Mouse (Mus musculus) spleen, postnatal 4 days (tissue): ENCODE data around the gene Exoc4.
A peak's percentile ranks its signal among the peaks of the same experiment; 100 is the strongest.

Experiments
- DNase-seq, 2 experiments: peaks; one replicate each; pipeline ENCODE4 v3.0.0; 2022; ENCODE audit warnings: low spot score in 2 of 2

Exoc4 gene

DNA sequence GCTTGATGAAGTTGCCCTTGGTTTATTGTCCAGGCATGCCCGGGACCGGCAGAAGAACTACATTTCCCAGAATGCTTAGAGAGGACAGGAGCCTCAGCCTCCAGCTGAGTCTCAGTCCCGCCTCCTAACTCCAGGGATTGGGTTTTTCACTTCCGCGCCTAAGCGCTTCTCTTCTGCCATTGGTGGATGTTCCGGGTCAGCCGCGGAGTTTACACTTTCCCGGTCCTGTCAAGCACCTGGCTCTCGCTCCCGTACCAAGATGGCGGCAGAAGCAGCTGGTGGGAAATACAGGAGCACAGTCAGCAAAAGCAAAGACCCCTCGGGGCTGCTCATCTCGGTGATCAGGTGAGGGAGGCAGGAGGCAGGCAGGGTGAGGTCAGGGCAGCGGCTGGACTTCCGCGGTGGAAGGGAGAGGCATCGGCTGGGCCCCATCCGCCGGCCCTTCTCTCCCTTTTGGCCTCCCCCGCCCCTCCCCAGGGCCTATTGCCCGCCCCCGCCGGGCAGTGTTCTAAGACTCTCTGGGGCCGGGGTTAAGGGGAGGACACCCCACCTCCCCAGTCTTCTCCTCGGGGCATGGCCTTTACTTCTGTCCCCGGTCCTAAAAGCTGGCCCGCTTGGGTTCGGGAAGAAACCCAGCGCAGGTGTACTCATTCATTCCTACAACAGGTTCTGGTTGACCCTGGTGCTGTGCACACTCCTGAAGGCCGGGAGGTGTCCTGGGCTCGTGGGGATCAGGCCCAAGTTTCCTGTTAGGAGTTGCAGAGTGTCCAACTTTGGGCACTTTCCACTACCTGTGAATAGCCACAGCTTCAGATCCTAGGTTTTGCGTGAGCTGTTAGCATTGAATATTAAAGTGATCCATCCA lies at the start of gene Exoc4:
Gene Exoc4, plus strand, starts transcription at position 192 of the 865 bp plus-strand sequence.
- DNase-seq = peak; percentile 91 to 92

DNA sequence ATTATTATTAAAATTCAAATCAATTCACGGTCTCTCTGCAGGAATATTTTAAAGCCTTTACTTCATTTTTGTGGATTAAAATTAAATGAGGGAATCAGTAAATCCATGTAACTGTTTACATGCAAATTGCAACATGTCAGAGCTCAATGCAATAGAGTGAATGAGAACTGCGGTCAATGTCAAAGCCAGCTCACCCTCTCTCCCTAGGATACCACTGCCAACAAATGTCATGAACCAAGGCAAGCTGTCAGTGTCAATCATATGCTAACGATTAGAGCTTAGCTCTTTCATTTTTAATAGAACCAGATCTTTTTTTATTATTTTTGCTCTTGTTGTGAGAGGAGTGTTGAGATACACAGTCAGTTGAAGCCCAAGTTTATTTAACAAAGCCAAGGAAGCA lies 30.1 kb upstream of the Exoc4 start:
- DNase-seq = no peak

DNA sequence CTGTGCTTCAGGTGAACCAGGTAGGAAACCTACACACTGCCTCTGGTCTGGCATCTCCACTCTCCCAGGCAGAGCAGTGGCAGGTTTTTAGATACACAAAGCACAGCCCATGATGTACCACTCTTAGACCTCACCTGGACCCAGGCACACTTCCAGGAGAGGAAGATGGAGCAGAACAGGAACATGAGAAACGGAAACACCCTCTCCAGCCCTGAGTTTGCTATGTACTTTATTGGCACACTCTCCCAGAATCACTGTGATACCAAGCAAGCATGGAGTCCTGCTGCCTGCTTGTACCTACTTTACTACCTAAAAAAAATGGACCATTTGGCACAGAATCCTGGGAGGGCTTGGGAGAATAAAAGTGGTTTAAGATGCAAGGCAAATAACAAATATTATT lies 22.2 kb upstream of the Exoc4 start:
- DNase-seq = no peak

DNA sequence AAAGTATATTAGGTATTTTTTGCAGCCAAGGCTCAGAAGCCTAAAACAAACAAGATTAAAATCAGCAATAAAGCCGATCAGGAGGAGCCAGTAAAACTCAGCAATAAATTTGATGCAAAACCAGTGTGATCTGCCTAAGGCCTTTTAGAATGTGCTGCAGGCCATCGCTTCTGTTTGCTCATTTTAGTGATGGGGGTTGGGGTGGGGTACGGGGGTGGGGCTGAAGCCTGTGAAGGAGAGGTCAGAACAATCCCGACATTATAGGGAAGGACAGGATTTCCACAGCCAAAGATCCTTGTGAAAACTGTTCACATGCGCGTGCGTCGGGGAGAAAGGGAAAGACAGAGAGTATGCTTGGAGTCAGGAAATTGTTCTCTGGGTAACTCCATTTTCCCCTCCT lies 21.5 kb upstream of the Exoc4 start:
- DNase-seq = no peak

DNA sequence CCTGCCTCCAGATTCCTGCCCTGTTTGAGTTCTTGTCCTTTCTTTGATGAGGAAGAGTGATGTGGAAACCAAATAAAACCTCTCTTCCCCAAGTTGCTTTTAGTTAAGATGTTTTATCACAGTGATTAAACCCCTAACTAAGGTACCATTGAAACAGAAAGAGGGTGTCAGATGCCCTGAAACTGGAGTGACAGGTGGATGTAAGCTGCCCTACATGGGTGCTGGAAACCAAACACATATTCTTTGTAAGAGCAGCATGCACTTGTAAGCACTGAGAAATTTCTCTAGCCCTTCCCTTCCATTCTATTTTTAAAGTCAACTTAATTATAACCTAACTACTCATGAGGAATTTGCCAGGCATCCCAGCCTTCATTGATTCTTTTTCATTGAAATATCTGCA lies 7.6 kb upstream of the Exoc4 start:
- no peak for DNase-seq

DNA sequence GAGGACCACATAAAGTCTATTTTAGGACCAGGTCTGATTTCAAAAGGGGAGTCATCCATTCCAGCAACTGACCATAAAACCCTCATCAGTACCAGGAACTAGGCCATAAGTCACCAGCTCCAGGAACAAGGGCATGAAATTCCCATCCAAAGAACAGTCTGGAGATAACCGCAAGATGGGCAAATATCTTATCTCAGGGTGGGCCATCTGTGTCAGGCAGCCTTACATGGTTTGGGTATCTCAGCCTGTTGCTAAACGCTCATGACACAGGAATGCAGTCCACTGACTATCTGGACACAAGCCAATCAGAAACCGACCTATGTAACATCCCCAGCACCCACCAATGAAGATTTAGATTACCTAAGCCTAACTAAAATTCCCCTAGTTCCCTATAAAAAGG lies 4.3 kb upstream of the Exoc4 start:
- no peak for DNase-seq

DNA sequence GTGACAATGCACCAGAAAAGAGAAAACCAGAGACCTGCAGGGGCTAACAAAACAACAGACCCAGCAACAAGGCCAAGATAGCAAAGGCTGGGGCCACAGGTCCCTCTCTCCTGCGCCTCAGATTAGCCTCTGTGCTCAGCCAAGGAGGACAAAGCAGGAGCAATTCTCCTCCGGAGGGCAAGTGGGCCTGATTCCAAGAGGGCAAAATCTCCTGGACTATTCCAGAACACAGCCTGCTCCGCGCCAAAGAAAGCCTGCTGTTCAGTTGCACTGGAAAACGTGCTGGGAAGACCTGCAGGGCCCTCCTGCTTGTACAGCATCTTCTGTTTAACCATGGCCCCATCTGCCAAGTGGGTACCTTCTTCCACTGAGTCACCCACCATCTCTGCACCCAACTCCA lies 1.7 kb upstream of the Exoc4 start:
- peak in 1 of 2 experiments; percentile 50 for DNase-seq

DNA sequence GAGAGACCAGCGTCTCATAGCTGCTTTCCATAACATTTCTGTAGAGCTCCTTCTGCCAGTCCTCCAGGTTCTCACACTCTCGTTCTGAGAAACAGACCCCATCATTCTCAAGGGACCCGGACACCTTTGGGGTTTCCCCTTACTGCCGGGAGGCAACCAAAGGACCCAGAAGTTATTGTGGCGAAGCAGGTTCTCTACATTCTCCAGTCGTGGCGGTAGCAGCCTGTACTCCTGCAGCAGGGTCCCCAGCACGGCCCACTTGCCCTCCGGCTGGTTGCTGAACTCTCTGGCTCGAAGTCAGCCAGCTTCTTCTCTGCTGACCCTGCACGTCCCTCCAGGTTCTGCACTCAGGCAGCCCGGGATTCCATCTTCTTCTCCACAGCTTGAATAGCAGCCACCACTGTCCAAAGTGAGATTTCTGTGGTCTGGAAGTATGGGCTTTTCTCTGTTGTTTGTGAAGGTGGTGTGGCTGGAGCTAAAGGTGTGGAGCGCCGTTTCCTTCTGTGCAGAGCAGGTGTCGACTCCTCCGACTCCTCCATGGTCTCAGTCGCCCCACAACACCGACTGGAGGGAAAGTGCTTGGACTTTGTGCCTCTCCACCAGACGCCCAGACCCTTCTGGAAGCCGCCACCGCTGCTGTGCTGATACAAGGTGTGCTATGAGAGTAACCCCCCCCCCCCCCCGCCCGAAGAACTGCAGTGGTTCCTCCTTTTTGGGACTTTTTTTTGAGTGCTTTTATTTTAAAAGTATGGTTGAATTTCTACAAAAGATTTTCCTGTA lies 1.1 kb upstream of the Exoc4 start:
- peak in 1 of 2 experiments; percentile 54 for DNase-seq

DNA sequence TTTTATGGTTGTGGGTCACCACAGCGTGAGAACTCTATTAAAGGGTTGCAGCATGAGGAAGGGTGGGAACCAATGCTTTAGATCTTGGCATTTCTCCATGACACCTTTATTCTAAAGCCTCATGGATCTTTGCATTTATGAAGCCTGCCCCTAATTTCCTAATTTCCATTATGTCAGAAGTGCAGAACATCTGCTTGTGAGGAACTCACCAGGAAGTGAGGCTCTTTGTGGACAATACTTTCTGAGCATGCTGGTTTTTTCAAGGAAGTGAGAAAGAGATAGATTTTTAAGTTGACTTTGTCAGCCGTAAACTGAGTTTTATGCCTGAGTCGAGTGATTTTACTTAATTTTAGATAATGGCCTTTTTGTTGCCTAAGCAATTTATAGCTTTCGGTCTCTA lies 7.8 kb downstream of the Exoc4 start:
- no peak for DNase-seq

DNA sequence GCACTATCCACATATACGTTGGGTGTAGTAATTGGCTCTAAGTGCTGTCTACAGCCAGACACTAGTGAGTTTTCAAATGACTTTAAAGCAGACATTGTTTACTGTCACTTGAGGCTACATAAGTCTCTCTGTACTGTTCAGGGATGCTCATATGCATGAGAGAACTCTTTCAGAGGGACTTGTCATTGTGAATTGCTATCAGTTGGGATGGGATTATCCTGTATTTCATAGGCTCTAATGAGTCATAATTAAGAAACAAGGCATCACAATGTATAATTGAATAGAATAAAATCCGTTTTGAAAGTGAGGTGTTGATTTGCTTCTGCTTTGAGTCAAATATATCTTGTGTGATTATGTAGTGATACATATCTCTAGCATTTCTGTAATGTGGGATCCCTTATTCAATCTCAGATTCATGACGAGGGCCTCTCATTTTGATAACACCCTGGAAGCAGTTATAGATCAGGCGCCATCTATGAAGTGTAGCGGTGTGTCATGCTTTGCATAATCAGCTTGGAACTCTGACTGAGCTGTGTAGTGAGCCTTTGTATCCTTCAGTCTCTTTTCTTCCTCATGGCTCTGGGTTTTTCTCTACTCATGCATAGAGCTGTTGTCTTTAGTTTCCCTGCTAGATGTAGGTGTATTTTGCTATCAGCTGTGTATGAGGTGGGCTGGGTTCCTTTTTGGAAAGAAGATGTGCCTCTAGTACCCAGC lies 8.3 kb downstream of the Exoc4 start:
- no peak for DNase-seq

DNA sequence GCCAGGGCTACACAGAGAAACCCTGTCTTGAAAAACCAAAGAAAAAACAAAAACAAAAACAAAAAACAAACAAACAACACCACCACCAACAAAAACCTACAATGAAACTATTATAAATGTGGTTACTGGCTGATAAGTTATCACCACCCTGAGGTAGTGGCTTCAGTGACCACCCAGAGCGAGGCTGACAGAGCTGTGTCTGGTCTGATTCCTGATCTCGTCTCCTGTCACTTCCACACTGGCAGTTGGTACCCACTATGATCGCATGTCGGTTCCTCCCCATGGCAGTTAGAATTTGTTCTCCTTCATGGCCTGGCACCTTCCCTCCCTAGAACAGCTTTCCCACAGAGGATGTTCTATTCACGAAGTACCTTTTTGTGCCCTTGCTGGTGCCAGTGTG lies 11.0 kb downstream of the Exoc4 start:
- no peak for DNase-seq

DNA sequence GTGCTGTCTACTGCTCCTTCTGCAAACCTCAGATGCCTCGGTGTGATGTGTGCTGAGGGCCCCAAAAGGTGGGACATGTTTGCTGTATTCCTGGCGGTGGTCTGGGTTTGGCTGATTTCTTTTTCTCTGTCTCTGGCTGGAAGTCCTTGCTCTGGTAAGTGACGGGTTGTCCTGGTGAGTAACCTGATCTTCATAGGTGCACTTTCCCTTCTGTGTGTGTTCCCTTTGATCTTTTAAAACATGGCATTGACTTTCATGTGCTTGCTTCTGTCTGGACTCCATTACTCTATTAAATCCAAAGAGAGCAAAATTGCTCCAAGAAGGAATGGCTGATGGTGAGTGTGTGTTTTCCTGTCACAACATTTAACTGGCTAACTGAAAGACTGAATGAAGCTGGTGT lies 12.7 kb downstream of the Exoc4 start:
- no peak for DNase-seq

DNA sequence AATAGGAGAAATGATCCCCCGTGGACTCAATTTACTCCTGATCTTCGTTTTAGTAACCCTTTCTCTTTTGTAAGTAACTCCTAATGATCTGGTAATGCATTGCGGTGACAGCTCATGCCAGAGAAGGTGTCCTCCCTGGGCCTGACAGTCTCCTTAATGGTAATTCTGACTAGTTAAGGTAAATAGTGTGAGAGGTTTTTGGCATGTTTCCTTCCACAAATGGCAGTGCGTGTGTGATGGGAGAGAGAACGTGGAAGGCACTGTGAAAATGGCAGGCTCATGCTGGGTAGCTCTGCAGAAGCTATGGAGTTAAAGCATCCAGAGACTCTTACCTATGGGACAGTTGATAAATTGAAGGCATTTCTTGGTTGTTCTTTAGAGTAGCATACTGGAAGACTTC lies 15.1 kb downstream of the Exoc4 start:
- DNase-seq = no peak

DNA sequence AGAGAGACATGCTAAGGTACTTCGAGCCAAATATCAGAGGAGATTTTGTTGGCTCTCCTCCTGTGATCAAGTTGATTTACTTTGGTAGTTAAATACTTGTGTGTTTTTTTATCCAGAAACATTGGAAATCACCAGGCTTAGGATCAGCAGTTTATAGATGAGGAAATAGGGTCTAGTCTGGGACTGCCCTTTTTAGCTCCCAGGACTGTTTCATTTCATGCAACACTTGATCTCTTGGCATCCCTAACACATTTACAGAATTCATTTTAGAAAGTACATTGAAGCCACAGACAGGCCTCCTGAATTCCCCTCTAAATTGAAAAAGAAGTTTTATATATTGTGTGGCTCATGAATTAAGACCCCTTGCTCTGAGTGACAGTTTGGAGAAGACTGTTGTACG lies 15.5 kb downstream of the Exoc4 start:
- no peak for DNase-seq

DNA sequence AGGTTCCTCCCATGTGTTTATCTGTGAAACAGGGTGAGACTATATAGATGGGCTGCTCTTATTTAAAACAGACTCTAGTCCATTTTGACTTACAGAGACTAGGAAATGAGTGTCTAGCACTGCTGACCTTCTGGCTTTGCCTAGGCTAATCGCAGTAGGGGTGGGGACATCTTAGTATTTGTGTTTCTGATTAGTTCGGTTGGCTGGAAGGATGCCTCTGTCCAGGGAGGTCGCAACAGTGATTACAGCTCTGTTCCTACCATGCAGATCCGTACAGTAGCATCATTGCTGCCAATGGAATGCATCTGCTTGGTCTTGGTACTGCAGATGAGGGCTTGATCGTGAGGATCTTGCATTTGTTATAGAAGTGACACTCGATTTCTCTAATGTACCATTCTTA lies 18.7 kb downstream of the Exoc4 start:
- no peak for DNase-seq

DNA sequence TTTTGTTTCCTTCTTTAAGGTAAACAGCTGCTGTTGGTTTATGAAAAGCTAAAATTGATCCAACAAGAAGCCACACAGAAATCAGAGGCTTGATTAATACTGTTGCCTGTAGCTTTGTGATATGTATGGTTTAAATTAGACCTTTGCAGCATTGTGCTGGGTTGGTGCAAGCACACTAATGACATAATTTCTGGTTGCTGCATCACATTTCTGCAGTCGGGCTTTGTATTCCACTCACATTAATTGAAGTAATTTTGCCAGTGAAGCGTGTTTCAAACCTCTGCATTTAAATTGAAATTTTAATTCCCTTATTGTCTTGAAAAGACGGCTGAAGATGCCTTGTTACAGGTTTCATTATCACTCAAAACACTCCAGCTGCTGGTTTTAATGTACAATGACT lies 34.6 kb downstream of the Exoc4 start:
- no peak for DNase-seq

DNA sequence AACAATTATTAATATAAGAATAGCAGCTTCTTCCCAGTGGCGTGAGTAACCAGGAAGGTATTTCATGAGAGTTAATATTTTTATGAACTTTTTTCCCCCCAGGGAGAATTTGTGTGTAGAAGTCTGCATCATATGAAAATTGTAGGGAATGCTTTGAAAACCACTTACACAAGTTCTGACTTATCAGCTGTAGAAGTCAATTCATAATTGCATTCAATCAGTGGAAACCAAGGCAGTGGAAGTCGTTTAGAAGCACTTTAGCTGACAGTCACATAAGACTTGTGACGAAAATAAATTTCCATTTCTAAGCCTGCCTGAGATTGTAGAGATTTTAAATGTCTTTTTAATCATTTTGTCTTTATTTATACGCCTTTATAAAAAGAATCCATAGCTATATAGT lies 35.1 kb downstream of the Exoc4 start:
- DNase-seq = no peak

DNA sequence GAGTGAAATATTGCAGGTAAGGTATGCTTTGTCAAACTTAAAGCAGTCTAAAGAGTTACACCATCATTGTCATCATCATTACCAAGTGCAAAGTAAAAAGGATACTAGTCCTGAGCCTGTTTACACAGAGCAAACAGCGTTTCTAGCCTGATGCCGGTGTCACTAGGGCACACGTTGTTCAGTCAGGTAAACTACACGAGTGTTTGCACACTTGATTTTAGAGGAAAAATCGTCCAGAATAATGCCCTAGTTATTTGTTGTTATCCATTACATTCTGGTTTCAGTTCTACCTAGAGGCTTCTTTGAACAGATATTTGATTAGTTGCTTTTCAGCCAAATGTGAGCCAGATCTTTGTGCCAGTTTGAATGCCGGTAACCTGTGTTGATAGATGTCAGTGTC lies 37.5 kb downstream of the Exoc4 start:
- DNase-seq = no peak

DNA sequence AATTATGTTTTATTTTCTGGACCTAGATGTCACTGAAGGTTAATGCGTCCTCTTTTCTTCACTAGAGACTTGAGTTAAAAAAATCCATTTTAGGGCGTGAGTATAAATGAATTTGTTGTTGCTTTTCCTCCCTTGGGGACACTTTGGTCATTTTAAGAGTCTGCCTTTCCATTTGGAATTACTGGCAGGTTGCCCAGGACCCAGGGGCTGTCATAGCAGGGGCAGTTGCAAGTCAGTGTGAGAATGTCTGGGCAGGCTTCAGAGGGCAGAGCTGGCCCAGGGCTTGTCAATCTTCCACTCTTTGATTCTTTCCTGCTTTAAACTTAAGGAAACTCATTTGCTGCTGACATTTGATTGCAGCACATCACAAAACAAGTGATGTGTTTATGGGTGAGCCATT lies 45.7 kb downstream of the Exoc4 start:
- DNase-seq = no peak

DNA sequence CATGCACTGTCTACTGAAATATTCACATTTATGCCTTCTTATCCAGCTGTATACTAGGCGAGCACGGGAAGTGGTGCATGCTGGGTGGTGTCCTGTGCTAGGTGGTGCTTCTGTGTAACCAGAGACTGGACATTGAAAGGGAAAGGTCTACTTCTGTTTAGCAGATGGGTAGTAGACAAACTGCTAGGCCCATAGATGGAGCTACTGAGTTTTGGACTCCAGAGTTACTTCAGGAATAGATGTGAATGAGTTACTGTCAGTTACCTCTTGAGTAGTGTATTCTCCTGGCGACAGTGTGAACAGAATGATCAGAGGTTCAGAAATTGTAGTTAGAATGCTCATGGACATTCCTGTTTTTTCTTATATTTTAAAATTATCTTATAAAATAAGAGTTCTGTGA lies 48.7 kb downstream of the Exoc4 start:
- DNase-seq = no peak

DNA sequence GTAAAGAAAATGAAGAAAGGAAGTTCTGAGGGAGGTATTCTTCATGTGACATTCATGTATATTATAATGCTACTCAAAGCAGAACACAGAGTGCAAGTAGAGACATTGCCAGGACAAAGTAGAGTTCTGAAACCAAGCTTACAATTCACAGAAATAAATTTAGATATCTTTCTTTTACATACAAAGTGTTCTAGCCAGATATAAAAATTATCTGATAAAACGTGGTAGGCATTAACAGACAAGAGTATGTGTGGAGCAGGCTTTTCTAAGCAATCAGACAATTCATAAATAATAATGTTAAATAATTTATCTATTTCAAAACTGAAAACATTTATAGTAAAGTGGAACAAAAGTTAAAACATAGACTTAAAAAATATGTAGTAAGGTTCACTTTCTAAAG lies 49.9 kb downstream of the Exoc4 start:
- DNase-seq = no peak

DNA sequence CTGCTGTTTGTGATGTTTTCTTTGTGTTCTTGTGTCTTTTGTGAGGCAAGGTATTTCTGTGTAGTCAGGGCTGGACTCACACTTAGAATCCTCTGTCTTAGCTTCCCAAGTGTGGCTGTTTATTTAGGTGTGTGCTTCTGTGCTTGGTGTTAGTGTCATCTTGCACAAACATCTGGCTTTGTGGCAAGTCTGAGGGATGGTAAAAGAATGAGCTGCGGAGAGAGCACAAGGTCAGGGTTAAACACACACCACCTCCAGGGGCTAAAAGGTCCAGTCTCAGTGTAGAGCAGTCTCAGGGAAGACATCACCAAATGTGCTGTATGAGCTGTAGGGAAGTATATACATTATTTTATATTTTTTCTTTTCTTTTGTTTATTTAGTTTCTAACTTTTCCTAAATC lies 57.1 kb downstream of the Exoc4 start:
- DNase-seq = no peak

DNA sequence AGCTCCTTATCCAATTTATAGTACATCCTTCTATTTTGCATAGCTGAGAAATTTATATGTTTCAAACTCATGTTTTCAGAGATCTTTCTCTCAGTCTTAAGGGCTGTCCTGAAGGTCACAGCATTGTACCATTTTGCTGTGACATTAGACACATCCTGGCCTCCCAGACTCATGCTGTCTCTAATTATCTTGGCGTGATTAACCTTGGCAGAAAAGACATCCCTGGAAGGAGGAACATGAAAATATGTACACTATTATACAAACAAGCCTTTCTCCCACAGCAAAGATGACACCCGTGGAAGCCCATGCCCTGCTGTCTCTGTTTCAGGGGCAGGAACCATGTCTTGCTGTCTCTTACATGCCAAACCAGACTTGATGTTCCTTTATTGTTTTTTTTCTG lies 59.8 kb downstream of the Exoc4 start:
- no peak for DNase-seq
